Mouse (Mus musculus): ENCODE data around the gene Cuedc1. TPM values are rescaled to one million over a fixed set of nuclear protein-coding genes. Genes with fewer than 3 reads are reported as not detected.
A peak's percentile ranks its signal among the peaks of the same experiment; 100 is the strongest.

Cuedc1 gene
- total RNA-seq, 2 experiments from 2014 or later, result 26.0 to 33.3 TPM

GRCm38 (mm10) chr11:88145214-88146006, 47.6 kb downstream of the Cuedc1 start:
- DNase-seq (ENCODE audit: extremely low spot score in 1 of 2, low spot score in 1 of 2), result no peak

GRCm38 (mm10) chr11:88146264-88147060, 48.6 kb downstream of the Cuedc1 start:
- no peak for DNase-seq (ENCODE audit: extremely low spot score in 1 of 2, low spot score in 1 of 2)

- no peak for DNase-seq (ENCODE audit: extremely low spot score in 1 of 2, low spot score in 1 of 2)
Observed at GRCm38 (mm10) chr11:88147388-88147787, 49.5 kb downstream of the Cuedc1 start.

GRCm38 (mm10) chr11:88148015-88148637, 50.3 kb downstream of the Cuedc1 start:
- DNase-seq (ENCODE audit: extremely low spot score in 1 of 2, low spot score in 1 of 2), result no peak

GRCm38 (mm10) chr11:88148638-88149279, 50.9 kb downstream of the Cuedc1 start:
- DNase-seq (ENCODE audit: extremely low spot score in 1 of 2, low spot score in 1 of 2), result no peak

- DNase-seq (ENCODE audit: extremely low spot score in 1 of 2, low spot score in 1 of 2), result no peak
Observed at GRCm38 (mm10) chr11:88151379-88152155, 53.7 kb downstream of the Cuedc1 start.

- DNase-seq (ENCODE audit: extremely low spot score in 1 of 2, low spot score in 1 of 2), result no peak
Observed at GRCm38 (mm10) chr11:88153880-88154279, 56.0 kb downstream of the Cuedc1 start.

- no peak for DNase-seq (ENCODE audit: extremely low spot score in 1 of 2, low spot score in 1 of 2)
Observed at GRCm38 (mm10) chr11:88154500-88154899, 56.6 kb downstream of the Cuedc1 start.

GRCm38 (mm10) chr11:88155451-88155850, 57.6 kb downstream of the Cuedc1 start:
- no peak for DNase-seq (ENCODE audit: extremely low spot score in 1 of 2, low spot score in 1 of 2)

- DNase-seq (ENCODE audit: extremely low spot score in 1 of 2, low spot score in 1 of 2), result no peak
Observed at GRCm38 (mm10) chr11:88155998-88156397, 58.1 kb downstream of the Cuedc1 start.

- no peak for DNase-seq (ENCODE audit: extremely low spot score in 1 of 2, low spot score in 1 of 2)
Observed at GRCm38 (mm10) chr11:88156403-88156802, 58.5 kb downstream of the Cuedc1 start.

GRCm38 (mm10) chr11:88158842-88159246, 61.0 kb downstream of the Cuedc1 start:
- DNase-seq (ENCODE audit: extremely low spot score in 1 of 2, low spot score in 1 of 2), result no peak

- DNase-seq (ENCODE audit: extremely low spot score in 1 of 2, low spot score in 1 of 2), result no peak
Observed at GRCm38 (mm10) chr11:88159389-88159788, 61.5 kb downstream of the Cuedc1 start.

- DNase-seq (ENCODE audit: extremely low spot score in 1 of 2, low spot score in 1 of 2), result no peak
Observed at GRCm38 (mm10) chr11:88160316-88160715, 62.5 kb downstream of the Cuedc1 start.

GRCm38 (mm10) chr11:88161051-88161581, 63.3 kb downstream of the Cuedc1 start:
- peak in 1 of 2 experiments; percentile 30 for DNase-seq (ENCODE audit: extremely low spot score in 1 of 2, low spot score in 1 of 2)

GRCm38 (mm10) chr11:88161651-88162362, 63.9 kb downstream of the Cuedc1 start:
- peak; percentile 52 to 74 for DNase-seq (ENCODE audit: extremely low spot score in 1 of 2, low spot score in 1 of 2)

- DNase-seq (ENCODE audit: extremely low spot score in 1 of 2, low spot score in 1 of 2), result no peak
Observed at GRCm38 (mm10) chr11:88162740-88163139, 64.9 kb downstream of the Cuedc1 start.

- no peak for DNase-seq (ENCODE audit: extremely low spot score in 1 of 2, low spot score in 1 of 2)
Observed at GRCm38 (mm10) chr11:88164213-88164723, 66.4 kb downstream of the Cuedc1 start.

Measured in layer of hippocampus, postnatal 25 days (tissue).